Mouse (Mus musculus) heart, embryonic 14.5 days (tissue): ENCODE results near the gene Dnaja1. TPM values are rescaled to one million over a fixed set of nuclear protein-coding genes. Genes with fewer than 3 reads are reported as not detected.

Source experiments
- ATAC-seq: fragments of 200-750 bp; cut with Nextera tagmentation; 2 replicates; pipeline ENCODE4 v1.8.0; 2017; ENCODE audit warnings: low read depth, moderate TSS enrichment; ENCODE audit not compliant: insufficient number of reproducible peaks, insufficient read depth, low FRiP score
- H3K27ac ChIP-seq, 2 experiments: fragments of 200-500 bp in 1 of 2; fragments of 300-500 bp in 1 of 2; sonication (generic) in 1 of 2; replicated peaks in 1 of 2; 2 replicates each; pipeline ENCODE4 v1.5.1; 2012 to 2014; ENCODE audit warnings: low read depth in 2 of 2, low read length in 2 of 2, control low read depth in 1 of 2, mild to moderate bottlenecking in 1 of 2, mixed read lengths in 1 of 2; ENCODE audit not compliant: control insufficient read depth in 1 of 2, insufficient read depth in 1 of 2
- H3K27me3 ChIP-seq: fragments of 300-500 bp; sonication (generic); 2 replicates; pipeline ENCODE4 v1.6.1; 2014; ENCODE audit warnings: mild to moderate bottlenecking, low read length, control low read depth; ENCODE audit not compliant: control insufficient read depth, insufficient read depth
- H3K36me3 ChIP-seq: fragments of 300-500 bp; sonication (generic); 2 replicates; pipeline ENCODE4 v1.6.1; 2014; ENCODE audit warnings: mild to moderate bottlenecking, control low read depth, low read length, mixed read lengths; ENCODE audit not compliant: control insufficient read depth, insufficient read depth
- H3K4me1 ChIP-seq, 2 experiments: fragments of 200-500 bp in 1 of 2; fragments of 300-500 bp in 1 of 2; sonication (generic) in 1 of 2; 2 replicates each; pipeline ENCODE4 v1.6.1; 2012 to 2014; ENCODE audit warnings: low read length in 2 of 2, control low read depth in 1 of 2, mixed read lengths in 1 of 2; ENCODE audit not compliant: control insufficient read depth in 2 of 2, insufficient read depth in 2 of 2
- H3K4me2 ChIP-seq: fragments of 300-500 bp; sonication (generic); 2 replicates; pipeline ENCODE4 v1.6.1; 2014; ENCODE audit warnings: mild to moderate bottlenecking, low read length
- H3K4me3 ChIP-seq, 2 experiments: fragments of 200-500 bp in 1 of 2; fragments of 300-500 bp in 1 of 2; sonication (generic) in 1 of 2; 2 replicates each; pipeline ENCODE4 v1.5.1; 2012 to 2014; ENCODE audit warnings: low read length in 2 of 2, mild to moderate bottlenecking in 2 of 2, control low read depth in 1 of 2, low read depth in 1 of 2, moderate library complexity in 1 of 2; ENCODE audit not compliant: control insufficient read depth in 1 of 2, insufficient read depth in 1 of 2
- H3K9ac ChIP-seq: fragments of 300-500 bp; sonication (generic); 2 replicates; pipeline ENCODE4 v1.6.1; 2014; ENCODE audit warnings: mild to moderate bottlenecking, low read length
- H3K9me3 ChIP-seq: fragments of 300-500 bp; sonication (generic); 2 replicates; pipeline ENCODE4 v1.6.1; 2016; ENCODE audit warnings: low read length, control low read depth; ENCODE audit not compliant: control insufficient read depth
- WGBS: fragments of 180-500 bp; shearing (Covaris S2); extraction: QIAGEN DNeasy Blood & Tissue Kit; methylation state at CpG from one replicate; pipeline ENCODE4 v1.1.7; 2014; 5-methylcytosine and 5-hydroxymethylcytosine counted together
- polyA plus RNA-seq: library from polyadenylated mRNA; unstranded; fragments of >200 nt; fragmentation: Nextera tagmentation; extraction: Ambion mirVana; gene quantifications from 2 replicates; pipeline ENCODE4 v1.2.1, GENCODE M21; 2014

Gene Dnaja1
- polyA plus RNA-seq, 1 experiment from 2014 or later: 218 TPM

- WGBS: under 1% methylated on average over 39 of the region's 39 CpGs
- ATAC-seq: peak; percentile 55; the same call in 1 of the 2 replicates
- H3K4me3 ChIP-seq: peak overlapping the region; percentile 84 to 93
Observed at GRCm38 (mm10) chr4:40757157-40757779, 35.3 kb downstream of the Dnaja1 start.

DNA sequence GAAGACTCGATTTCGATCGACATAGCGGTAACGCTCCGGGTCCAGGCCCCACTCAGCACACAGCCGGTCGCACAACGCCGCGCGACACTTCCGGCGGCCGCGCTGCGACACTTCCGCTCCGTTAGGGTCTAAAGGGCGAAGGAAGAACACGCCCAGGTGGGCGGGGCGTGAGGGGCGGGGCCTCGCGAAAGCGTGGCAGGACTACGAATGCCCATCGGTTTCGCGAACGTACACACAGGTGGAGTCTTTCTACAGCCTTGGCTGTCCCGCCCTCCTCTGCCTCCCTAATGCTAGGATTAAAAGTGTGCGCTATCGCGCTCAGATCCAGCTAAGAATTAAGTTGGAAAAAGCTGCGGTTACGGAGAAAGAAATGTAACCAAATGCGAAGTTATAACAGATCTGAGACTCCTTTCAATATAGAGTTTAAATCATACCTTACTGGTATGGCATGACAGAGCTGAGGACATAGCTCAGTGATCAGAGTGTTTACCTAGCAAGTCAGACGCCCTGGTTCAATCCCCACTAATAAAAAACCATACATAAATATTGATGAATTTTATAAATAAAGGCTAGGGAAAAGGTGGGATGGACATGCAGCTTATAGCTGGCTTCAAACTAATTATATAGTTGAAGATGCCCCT, 36.0 kb downstream of the Dnaja1 start, which contains the start of gene Smu1:
TSS of gene Smu1 (minus strand) at position 144 of the 641 bp plus-strand sequence.
- no peaks in the 10 kb centered on the region for H3K9me3 ChIP-seq
- peak within 1 kb of the TSS; percentile 29 to 59; a peak in 3 of 4 replicates for H3K27ac ChIP-seq
- peak within 1 kb of the TSS; percentile 90 for H3K9ac ChIP-seq
- H3K36me3 ChIP-seq: peaks cover 29% of the 10 kb centered on the region
- H3K4me2 ChIP-seq: peak within 1 kb of the TSS; percentile 73
- H3K4me3 ChIP-seq: peak within 1 kb of the TSS; percentile 84 to 93
- H3K4me1 ChIP-seq: peaks cover 2 to 4% of the 10 kb centered on the region in 2 experiments; a peak in 1 of 4 replicates
- WGBS: under 1% methylated on average over 40 of the region's 40 CpGs
- no peaks in the 10 kb centered on the region for H3K27me3 ChIP-seq
- ATAC-seq: peak; percentile 96

More at GRCm38 (mm10) chr4:40757157-40757779, 35.3 kb downstream of the Dnaja1 start:
- H3K4me2 ChIP-seq: peak overlapping the region; percentile 73
- H3K9me3 ChIP-seq: no peaks in the 10 kb centered on the region
- H3K36me3 ChIP-seq: peaks cover 34% of the 10 kb centered on the region
- H3K27me3 ChIP-seq: no peaks in the 10 kb centered on the region
- H3K27ac ChIP-seq: peak overlapping the region; percentile 29 to 59; a peak in 3 of 4 replicates
- H3K9ac ChIP-seq: peak overlapping the region; percentile 90
- H3K4me1 ChIP-seq: peaks cover 2 to 4% of the 10 kb centered on the region in 2 experiments; a peak in 1 of 4 replicates

GRCm38 (mm10) chr4:40759876-40760275, 37.9 kb downstream of the Dnaja1 start:
- Histone ChIP-seq H3K4me1 (peaks cover 2 to 4% of the 10 kb centered on the region in 2 experiments; a peak in 1 of 4 replicates), H3K27me3 (no peaks in the 10 kb centered on the region), H3K4me3 (no peak overlapping the region), H3K4me2 (no peak overlapping the region), H3K36me3 (peaks cover 9% of the 10 kb centered on the region), H3K9me3 (no peaks in the 10 kb centered on the region), H3K9ac (no peak overlapping the region), H3K27ac (no peak overlapping the region)
- 52% methylated on average over 5 of the region's 5 CpGs for WGBS
- ATAC-seq: no peak

DNA sequence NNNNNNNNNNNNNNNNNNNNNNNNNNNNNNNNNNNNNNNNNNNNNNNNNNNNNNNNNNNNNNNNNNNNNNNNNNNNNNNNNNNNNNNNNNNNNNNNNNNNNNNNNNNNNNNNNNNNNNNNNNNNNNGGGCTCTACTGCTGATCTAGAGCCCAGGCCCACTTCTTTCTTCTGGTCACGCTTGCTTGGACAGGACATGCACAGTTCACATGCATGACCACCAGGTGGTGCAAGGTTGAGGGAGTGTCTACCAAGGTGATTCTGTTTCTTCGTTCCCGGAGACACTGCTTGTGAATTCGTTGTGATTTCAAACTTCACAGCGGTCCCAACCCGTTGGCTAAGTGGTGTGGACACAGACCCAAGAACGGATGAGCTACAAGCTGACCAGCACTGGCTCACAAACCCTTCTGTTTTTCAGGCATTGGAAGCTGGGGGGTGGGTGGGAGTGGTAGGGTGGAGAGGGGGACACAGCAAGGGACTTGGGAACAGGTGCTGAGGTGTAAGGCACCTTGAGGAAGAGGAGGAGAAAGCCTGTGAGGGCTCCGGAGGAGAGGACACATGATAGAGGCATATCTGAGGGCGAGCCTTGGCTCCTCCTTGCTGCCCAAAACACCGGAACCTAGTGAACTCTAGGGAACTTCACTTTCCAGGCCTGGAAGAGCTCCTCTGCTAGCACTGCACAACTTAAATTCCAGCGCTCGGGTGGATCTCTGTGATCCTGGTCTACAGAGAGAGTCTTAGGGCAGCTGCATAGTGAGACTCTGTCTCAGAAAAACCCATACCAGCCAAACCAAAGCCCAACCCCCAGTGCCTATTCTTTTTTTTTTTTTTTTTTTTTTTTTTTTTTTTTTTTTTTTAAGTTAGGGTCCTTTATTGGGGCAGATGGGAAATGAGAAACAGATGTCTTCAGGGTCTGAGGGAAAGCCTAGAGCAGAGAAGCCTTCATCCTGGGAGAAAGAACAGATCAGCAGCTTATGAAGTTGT, 52.6 kb downstream of the Dnaja1 start:
- Histone ChIP-seq H3K4me2 (peak overlapping the region; percentile 74), H3K36me3 (no peaks in the 10 kb centered on the region), H3K27ac (peak overlapping the region in 1 of 2 experiments; percentile 50; a peak in 2 of 4 replicates), H3K27me3 (no peaks in the 10 kb centered on the region), H3K4me1 (peaks cover 7 to 9% of the 10 kb centered on the region in 2 experiments), H3K4me3 (peak overlapping the region; percentile 19 to 27; a peak in 3 of 4 replicates), H3K9ac (peak overlapping the region; percentile 65), H3K9me3 (no peaks in the 10 kb centered on the region)
- WGBS: 15% methylated on average over 12 of the region's 12 CpGs
- peak; percentile 52; the same call in 1 of the 2 replicates for ATAC-seq

- ATAC-seq: no peak
- H3K27ac ChIP-seq: no peak overlapping the region
- H3K9me3 ChIP-seq: no peaks in the 10 kb centered on the region
- H3K4me1 ChIP-seq: peaks cover 9 to 11% of the 10 kb centered on the region in 2 experiments
- no peak overlapping the region for H3K4me2 ChIP-seq
- 80% methylated on average over 4 of the region's 4 CpGs for WGBS
- H3K9ac ChIP-seq: no peak overlapping the region
- H3K4me3 ChIP-seq: no peak overlapping the region
- H3K36me3 ChIP-seq: no peaks in the 10 kb centered on the region
- H3K27me3 ChIP-seq: no peaks in the 10 kb centered on the region
Observed at GRCm38 (mm10) chr4:40776416-40776815, 54.5 kb downstream of the Dnaja1 start.

GRCm38 (mm10) chr4:40777116-40777515, 55.2 kb downstream of the Dnaja1 start:
- Histone ChIP-seq H3K9me3 (no peaks in the 10 kb centered on the region), H3K36me3 (no peaks in the 10 kb centered on the region), H3K4me1 (peaks cover 16 to 18% of the 10 kb centered on the region in 2 experiments), H3K27me3 (no peaks in the 10 kb centered on the region), H3K27ac (no peak overlapping the region), H3K4me2 (no peak overlapping the region), H3K9ac (no peak overlapping the region), H3K4me3 (no peak overlapping the region)
- ATAC-seq: no peak
- 23% methylated on average over 2 of the region's 2 CpGs for WGBS

DNA sequence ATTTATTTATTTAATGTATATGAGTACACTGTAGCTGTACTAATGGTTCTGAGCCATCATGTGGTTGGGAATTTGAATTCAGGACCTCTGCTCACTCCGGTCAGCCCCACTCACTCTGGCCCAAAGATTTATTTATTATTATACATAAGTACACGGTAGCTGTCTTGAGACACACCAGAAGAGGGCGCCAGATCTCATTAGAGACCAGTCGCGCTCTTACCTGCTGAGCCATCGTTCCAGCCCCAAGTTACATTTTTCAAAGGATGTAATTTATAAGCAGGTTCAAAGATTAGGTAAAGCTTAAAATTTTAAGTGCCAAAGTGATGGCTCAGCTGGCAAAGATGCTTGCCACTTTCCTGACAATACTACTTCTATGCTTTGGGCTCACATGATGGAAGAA, 56.7 kb downstream of the Dnaja1 start:
- H3K4me3 ChIP-seq: no peak overlapping the region
- H3K9ac ChIP-seq: no peak overlapping the region
- H3K4me2 ChIP-seq: no peak overlapping the region
- no peaks in the 10 kb centered on the region for H3K36me3 ChIP-seq
- H3K27me3 ChIP-seq: no peaks in the 10 kb centered on the region
- no peak overlapping the region for H3K27ac ChIP-seq
- no peak for ATAC-seq
- no peaks in the 10 kb centered on the region for H3K9me3 ChIP-seq
- 80% methylated on average over 6 of the region's 6 CpGs for WGBS
- peaks cover 15 to 18% of the 10 kb centered on the region in 2 experiments for H3K4me1 ChIP-seq
